Mouse (Mus musculus): ENCODE data around the gene Zfp661. TPM values are rescaled to one million over a fixed set of nuclear protein-coding genes. Genes with fewer than 3 reads are reported as not detected.
A peak's percentile ranks its signal among the peaks of the same experiment; 100 is the strongest.
"Not testable (repeated sequence)": the region's sequence is repeated elsewhere in the genome, so short reads cannot be mapped to it uniquely, and the experiment has no call there.

Zfp661 gene
- polyA plus RNA-seq (2017; shearing (Covaris generic)): 1 to 10 TPM; 3.0 to 3.7 TPM

DNA sequence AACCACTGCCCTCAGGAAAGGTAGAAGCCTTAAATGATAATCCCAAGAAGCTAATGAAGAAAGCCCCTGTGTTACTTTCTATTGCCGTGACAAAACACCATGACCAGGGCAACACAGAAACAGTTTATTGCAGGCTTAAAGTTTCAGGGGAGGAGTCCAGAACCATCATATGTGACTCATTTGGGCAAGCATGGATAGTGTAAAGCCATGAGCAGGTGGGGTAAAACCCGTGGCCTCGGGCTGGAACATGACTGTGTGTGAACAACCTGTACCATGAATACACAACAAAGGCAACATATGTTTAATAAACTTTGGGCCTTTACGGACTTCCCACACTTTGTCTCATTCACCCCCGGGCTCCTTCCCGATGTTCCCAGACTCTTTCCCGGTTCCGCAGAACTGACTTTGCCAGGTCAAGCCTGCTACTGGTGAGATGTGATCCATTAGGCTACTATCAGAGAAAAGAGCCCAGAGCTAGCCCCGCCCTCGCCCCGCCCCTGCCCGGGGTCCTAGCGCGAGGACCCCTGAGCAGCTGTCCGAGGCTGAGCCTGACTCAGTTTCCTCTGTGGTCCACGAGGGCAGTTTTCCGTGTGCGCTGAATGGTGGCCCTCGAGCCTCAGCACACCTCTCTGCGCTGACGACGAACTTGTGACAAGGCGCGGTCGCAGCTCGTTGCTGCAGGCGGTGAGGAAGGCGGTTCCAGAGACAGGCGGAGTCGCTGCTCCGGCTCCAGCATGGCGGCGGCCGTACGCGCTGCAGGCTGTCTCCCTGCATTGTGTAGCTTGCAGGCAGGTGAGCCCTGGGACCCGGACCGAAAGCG, at the start of gene Zfp661, which contains the start of gene Mrps5:
Gene Zfp661, minus strand, starts transcription at position 401 of the 820 bp plus-strand sequence.
Gene Mrps5, plus strand, starts transcription at position 529 of the 820 bp plus-strand sequence.
- ATAC-seq: peak; percentile 61

DNA sequence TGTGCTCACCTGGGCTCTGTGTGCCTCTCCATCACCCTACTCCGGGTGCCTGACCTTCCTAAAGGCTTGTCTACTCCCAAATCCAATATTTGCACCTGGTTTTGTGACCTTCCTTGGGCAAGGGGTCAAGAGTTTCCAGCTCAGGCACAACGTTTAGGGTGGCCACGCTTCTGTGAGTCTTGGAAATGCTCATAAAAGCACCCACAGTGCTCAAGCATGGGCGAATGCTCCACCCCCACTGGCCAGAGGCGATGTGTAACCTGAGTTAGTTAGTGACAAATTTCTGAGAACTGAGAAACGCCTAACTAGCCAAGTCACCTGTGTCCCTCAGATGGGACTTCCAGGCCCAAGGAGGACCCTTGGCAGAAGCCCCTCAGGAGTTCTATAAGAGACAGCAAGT, 48.7 kb upstream of the Zfp661 start:
- ATAC-seq: no peak

DNA sequence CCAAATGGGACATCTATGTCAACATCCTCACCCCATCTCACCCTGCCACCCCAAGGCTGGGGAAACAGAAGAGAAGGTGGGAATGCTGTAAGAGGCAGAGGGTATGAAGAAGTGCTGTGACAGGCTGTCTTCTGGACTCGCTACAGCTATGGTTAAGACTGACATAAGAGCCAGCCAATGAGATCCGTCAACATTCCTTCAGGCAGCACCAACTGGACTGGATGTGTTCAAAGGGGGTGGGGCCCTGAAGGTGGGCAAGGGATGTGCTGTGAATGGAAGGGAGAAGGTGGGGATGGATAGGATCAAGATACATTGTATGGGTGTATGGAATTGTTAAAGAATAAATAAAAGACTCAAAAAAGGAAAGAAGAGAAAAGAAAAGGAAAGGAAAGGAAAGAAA, 45.7 kb upstream of the Zfp661 start:
- no peak for ATAC-seq

DNA sequence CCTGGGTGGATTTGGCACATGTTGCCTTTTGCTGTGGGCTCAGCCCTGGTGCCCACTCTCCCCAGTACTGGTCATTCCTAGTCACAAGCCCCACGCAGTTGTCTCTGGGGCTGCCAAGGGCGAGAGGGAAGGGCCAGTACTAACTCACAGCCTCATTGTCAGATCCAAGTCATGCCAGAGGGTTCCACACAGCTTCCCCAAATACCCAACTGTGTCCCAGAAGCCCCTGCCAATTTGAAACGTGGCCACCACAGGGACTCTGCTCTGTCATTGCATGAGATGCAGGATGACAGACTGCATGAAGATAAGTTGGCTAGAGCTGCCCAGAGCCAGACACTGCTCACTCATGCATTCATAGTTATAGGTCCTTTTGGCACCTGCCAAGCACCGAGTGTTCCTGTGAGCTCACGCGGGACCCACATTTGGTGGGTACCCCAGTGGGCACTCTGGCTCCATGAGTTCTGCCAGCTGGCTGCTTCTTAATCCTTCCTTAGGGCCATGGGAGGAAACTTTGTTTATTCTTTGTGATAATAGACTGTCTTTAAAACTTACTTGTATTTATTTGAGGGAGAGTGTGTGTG, 41.2 kb upstream of the Zfp661 start:
- ATAC-seq: no peak

DNA sequence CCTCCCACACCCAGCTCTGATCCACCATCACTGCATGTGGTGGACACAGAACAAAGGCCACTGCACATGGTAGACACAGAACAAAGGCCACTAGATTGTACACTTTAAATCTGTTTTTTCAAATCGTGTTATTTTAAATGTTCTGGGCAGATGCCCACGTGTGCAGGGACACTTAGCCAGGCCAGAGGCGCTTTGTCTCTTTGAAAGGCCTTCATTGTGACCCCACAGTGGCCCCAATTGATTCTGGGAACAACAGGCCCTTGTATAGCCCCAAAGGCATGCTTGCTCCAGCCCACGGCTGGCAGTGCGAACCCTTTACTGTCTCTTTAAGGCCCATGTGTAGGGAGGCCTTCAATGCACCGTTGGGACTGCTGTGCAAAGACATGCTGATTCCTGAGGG, 40.5 kb upstream of the Zfp661 start:
- ATAC-seq: no peak

DNA sequence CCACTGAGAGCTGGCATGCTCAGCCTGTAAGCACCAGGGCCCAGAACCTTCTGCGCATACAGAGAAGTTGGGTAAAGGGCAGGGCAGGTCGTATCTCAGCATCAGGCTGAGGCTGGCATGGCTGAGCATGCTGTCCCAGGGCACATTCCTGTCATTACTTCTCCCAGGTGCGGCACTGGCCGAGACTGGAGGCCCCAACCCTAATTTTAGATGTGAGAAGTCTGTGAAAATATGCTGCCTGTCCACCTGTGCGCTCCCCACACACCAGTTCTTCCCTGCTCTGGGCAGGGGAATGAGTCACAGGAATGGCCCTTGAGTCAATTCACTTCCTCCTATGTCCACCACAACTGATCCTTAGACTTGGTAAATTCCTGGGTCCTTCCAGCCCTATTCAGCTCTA, 38.8 kb upstream of the Zfp661 start:
- no peak for ATAC-seq

DNA sequence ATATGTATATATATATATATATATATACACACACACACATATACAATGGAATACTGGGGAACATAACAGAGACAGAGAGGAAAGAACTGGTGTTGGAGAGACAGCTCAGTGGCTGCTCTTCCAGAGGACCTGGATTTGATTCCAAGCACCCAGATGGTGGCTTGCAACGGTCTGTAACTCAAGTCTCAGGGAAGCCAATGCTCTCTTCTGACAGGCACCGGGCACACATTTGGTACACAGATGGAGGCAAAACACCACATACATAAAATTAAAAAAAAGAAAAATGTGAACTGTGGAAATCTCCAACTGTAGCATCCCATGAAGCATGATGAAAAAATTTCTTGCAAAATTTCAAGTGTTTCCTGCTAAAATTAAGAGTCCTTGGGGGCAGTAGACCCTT, 37.9 kb upstream of the Zfp661 start:
- ATAC-seq: no peak

DNA sequence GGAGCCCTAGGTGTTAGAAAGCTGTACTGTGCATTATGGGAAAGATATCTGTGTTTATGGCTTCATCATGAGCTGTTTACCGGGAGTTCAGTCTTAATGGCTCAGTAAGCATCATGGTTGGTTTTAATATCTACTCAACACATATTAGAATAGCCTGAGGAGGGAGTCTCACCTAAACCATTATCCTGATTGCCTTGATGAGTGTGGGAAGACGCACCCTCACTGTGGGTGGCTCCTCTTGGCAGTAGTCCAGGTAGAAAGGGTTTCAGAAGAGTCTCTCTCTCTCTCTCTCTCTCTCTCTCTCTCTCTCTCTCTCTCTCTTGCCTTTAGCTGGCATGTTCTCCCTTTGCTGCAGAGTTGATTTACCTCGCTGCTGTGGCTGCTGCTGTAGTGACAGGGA, 35.2 kb upstream of the Zfp661 start:
- no peak for ATAC-seq

DNA sequence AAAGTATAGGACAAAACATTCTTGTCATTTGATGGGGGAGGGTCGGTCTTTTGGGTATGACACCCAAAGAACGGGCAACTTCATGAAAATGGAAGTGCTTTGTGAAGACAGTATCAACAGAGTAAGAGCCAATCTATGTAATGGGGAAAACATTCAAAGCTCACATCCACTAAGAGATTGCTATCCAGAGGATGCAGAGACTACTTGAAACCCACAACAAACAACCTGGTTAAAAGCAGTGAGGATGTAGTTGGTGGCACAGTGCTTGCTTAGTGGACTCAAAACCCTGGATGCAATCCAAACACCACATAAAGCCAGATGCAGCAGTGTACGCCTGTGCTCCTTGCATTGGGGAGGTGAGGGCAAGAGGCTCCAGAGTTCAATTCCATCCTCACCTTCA, 32.4 kb upstream of the Zfp661 start:
- ATAC-seq: no peak

DNA sequence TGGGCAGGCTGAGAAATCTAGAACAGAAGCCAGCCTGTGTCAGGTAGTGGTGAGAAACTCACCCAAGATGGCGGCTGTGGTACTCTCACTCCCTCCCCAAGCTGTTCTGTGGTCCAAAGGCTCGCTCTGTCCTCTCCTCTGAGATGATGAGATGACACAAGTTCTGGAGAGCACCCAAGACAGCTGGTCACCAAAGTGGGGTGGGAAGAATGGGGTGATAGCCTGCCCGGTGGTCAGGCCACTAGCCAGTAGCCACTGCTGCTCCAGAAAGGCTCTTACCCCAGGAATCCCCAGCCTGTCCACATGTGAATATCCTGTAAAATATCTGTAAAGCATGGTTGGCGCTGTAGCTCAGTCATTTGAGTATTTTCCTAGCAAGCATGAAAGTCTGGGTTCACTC, 25.4 kb upstream of the Zfp661 start:
- ATAC-seq: no peak

DNA sequence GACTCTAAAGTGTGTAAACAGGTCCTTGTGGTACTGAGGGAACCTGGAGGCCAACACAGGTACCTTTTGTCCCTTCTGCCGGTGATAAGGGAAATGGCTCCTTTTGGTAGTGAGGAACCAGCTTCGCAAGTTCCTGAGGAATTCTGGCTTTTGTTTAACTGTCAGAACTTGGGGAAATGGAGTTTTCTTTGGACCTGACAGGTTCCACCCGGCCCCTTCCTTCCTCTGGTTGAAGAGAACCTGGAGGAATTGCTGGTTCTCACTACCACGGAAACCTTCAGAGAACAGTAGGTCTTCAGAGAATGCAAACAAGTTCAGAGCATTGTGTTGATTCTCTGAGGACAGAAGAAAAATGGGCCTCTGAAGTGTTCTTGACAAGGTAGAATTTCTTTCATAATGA, 24.5 kb upstream of the Zfp661 start:
- ATAC-seq: no peak

DNA sequence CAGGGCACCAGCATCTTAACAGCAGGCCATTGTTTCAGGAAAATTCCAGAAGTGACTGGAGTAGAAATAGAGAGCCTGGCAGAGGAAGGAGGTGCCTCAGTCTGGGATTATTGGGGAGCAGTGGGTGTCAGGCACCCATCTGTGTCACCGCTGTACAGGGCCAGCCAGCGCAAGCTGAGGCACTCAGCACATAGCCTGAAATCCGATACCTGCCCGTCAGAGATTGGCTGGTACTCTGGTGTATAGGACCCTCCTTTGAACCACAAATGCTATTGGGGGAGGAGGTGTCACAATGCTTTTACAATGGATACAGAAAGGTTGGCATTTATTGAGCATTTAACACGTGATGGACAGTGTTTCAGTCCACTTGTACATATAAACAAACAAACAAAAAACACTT, 22.1 kb upstream of the Zfp661 start:
- no peak for ATAC-seq

DNA sequence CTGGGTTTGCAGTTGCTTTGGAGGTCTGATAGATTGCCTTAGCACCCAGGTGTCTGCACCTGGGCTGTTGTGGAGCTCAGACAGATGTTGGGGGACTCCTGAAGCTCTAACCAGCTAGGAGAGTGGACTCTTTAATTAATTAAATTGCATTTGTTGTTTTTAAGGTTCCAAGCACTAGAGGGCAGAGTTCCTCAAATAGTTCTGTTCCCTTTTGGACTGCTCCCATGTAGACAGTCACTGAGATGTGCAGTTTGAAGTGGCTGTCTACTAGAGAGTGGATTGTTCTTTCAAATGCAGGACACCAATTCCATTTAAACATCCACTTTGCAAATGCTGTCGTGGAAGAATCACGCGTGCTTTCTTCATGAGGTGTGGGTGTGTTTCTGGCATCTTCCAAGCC, 21.3 kb upstream of the Zfp661 start:
- no peak for ATAC-seq

DNA sequence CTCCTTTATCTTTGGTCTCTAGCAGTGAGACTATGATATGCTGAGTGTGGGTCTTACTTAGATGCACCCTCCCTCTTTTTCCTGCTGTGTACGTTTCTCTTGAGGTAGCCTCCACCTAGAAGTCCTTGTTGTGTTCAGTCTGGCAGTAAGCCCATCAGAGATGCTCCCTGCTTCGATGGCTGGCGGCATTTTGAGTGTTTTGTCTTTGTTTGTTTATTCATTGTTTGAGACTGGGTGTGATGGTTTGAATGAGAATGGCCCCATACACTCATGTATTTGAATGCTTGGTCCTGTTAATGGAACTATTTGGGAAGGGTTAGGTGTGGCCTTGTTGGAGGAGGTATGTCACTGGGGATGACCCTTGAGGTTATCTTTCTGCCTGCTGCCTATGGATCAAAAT, 18.3 kb upstream of the Zfp661 start:
- ATAC-seq: no peak

DNA sequence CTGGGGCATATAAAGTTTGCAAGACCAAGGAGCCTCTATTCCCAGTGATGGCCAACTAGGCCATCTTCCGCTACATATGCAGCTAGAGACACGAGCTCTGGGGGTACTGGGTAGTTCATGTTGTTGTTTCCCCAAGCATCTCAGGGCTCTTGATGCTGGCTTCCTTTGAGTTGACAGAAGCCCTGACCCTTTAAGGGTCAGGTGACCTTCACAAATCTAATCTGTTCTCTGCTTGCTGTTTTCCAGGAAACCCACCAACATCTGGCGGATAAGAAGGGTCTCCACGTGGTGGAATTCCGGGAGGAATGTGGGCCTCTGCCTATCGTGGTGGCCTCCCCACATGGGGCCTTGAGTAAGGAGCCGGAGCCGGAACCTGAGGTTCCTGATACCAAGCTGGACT, 16.5 kb upstream of the Zfp661 start:
- not testable (repeated sequence) for ATAC-seq

DNA sequence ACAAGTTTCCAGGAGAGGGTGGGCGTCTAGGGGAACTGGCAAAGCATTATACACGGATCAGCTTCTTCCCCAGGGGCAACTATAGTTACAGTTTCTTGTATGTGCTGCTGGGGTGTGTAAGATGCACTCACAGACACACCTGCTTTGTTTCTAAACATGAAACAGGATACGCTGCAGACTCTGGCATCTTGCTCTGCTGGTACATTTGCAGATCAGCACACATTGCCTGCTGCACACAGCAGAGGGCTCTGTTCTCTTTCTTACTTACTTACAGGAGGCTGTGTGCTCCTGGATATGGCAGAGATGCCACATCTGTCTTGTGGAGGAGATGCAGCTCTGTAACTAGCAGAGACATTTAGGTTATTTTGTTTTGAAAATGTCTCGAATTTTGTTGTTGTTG, 3.9 kb upstream of the Zfp661 start:
- ATAC-seq: peak; percentile 19

DNA sequence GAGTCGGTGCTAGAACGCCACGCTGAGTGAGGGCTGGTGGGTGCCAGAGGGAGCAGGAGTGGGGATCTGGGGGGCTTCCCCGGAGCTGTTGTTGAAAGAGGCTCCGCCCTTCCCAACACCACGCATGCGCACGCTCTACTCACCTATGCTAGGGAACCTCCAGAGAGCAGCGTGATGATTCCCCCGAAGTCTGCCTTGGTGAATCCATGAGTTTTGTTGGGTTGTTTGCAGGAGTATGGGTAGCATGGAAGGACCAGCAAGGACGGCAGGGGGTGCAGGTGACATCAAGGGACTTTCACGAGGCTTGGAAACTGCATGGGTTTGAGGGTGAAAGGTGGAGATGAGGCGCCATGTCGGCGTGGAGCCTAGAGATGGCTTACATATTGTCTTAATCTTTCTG, 3.3 kb upstream of the Zfp661 start:
- no peak for ATAC-seq

DNA sequence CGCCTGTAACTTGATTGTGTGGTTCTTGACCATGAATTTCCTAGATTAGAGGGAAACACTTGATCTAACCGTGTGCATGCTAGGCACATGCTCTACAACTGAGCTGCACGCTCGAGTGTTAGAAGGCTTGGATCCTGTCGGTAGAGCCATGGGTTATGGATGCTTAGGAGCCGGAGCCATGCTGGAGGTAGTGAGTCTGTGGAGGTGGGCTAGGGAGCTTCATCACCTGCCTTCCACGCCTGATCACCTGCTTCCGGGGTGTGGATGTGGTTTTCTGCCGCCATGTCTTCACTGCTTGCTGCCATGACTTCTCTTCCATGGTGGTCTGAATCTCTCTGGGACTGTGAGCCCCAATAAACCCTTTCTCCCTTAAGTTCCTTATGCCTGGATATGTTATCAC, 2.0 kb upstream of the Zfp661 start:
- ATAC-seq: no peak

DNA sequence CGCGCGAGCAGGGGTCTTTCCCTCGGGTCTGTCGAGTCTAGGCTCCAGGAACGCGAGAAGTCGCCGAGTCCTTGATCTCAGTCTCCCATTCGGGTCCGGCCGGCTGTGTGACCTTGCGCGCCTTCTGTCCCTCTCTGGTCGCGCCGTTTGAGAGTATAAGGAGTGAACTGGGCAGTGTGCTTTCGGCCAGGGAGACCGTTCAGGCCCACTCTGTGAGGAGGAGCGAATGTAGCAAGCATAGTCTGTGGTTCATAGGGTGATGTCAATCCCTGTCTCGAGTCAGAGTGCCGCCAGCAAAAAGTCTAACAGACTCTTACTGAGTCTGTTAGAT, 585 bp upstream of the Zfp661 start:
- no peak for ATAC-seq

DNA sequence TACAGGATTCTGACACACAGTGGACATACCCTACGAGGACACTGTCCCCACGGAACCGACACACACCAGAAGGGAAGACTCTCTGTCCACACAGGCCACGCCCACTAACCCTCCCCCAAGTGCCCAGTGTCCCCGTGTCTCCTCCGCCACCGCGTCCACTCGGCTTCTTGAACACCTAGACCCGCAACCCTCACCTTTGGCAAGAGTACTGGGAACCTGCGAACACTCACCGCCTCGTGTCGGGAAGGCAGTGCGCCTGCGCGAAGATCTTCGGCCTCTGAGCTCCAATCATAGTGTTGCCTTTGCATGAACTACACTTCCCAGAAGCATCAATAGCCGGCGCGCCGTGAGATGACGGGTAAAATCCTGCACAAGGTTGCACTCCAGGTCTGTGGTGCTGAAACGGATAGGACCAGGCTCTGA, 2.4 kb downstream of the Zfp661 start:
- peak; percentile 95 for ATAC-seq

DNA sequence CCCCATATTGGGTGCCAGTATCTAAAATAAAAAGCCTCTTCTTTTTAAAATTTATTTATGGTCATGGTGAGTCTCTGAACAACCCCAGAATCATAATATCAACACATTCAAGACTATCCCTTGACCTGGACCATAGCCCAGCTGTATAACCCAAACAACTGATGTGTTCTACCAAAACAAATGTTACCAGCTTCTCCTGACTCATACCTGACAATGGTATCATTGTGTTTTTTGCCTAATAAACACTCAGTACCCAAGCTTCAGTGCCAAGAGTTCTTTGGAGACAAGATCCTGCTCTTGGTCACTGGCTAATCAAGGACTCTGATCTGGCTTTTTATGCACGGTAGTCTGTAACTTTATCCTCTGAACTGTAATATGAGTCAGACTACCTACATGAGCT, 13.6 kb downstream of the Zfp661 start:
- ATAC-seq: no peak

DNA sequence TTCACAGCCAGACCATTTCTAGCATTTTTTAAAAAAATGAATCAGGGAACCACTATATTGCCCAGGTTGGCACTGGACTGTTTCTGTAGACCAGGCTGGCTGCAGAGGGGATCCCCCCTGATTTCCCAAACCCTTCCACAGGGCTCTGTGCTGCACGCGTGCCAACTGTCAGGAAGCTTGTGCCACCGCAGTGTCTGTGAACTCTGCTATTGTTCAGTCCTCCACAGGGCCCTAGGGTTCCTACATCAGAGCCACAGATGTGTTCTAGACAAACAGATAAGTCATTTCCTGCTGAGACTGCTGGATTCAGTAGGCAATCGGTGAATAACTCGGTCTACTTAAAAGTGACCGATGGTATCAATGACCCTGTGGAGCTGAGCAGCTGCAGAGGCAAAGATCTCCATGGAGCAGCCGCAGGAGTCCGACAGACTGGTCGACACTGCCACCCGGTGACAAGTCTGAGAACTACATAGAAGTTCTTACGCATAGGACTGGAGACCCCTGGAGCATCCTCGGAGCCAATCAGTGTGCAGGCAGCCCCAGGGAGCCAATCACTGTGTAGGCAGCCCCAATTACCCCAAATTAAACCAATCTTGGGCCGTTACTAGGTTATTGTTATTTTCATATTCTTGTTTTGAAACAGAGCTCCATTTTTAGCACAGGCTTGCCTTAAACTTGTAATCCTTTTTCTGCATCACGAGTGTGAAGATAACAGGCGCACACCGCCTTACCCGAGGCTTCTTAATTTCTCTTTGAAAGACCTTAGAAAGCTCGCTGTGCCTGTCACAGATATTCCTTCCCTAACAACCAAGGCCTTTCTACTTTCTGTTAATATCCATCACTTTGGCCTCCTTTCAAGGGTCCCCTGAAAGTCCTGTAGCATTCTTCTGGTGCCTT, 27.6 kb downstream of the Zfp661 start:
- ATAC-seq: no peak

DNA sequence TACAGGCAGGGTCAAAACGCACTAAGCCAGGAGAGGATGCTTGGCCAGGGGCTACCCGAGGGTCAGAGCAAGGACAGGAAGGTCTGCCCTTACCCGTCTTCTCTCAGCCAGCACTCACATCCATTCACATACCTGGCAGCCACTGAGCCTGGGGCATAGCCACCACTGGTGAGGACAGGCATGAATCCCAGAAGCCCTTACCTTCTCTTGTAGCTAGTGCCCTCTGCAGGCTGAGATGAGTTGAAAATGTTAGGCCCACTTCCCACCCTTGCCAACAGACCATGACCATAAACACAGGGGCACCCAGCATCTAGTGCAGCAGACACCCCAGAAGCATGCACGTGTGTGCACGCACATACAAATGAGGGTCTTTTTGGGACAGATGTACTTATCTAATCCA, 35.8 kb downstream of the Zfp661 start:
- ATAC-seq: no peak

DNA sequence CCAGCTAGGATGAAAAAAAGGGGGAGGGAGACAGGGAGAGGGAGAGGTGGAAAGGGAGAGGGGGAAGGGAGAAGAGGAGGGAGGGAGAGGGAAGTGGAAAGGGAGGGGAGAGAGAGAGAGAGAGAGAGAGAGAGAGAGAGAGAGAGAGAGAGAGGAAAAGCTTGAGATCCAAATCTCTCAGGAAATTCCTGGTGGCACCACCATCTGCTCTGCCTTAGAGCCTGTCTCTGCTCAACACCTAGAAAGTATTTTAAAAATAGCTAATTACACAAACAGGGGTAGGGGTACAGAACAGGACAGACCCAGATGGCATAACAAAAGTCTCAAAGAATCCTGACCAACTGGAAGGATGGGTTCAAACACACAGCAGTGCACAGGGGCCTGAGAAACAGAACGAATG, 36.4 kb downstream of the Zfp661 start:
- no peak for ATAC-seq

Data from CD4-positive, CD25-positive, alpha-beta regulatory T cell, adult 4 months (primary cell).